Mouse (Mus musculus): ENCODE data around the gene Megf8.

Gene Megf8

DNA sequence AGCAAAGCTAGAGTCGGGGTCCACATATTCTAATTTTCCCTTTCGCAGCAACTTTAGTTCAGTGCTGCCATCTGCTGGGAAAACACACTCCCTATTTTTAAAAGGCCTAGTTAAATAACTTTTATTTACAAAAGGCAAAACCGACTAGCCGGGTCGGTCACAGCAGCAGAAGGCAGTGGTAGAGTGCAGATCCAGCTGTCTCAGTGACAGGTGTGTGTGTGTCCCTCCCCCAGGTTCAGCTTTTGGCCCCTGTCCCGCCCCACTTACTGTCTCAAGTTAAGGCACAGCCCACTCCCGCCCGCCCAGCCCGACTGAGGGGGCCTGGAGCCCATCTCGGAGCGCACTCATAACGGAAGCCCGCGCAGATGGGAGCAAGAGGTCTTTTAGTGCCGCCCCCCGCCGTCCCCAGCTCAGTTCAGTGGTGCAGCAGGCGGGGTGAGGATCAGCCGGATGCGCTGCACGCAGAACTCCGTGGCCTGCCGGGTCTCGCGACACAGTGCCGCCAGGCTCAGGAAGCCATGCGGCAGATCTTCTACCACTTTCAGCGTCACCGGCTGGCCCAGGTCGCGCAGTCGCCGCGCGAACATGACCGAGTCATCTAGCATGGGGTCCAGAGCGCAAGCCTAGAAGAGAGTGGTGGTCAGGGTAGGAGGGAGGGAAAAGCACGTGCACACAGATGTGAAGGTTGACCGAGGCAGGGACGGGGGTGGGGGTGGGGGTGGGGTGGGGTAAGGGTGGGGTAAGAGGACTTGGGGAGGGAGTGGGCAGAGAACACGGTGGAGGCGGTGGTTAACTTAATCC is 62.8 kb downstream of the Megf8 start:
- intact Hi-C loops (cut with DNase I): no loop called here

DNA sequence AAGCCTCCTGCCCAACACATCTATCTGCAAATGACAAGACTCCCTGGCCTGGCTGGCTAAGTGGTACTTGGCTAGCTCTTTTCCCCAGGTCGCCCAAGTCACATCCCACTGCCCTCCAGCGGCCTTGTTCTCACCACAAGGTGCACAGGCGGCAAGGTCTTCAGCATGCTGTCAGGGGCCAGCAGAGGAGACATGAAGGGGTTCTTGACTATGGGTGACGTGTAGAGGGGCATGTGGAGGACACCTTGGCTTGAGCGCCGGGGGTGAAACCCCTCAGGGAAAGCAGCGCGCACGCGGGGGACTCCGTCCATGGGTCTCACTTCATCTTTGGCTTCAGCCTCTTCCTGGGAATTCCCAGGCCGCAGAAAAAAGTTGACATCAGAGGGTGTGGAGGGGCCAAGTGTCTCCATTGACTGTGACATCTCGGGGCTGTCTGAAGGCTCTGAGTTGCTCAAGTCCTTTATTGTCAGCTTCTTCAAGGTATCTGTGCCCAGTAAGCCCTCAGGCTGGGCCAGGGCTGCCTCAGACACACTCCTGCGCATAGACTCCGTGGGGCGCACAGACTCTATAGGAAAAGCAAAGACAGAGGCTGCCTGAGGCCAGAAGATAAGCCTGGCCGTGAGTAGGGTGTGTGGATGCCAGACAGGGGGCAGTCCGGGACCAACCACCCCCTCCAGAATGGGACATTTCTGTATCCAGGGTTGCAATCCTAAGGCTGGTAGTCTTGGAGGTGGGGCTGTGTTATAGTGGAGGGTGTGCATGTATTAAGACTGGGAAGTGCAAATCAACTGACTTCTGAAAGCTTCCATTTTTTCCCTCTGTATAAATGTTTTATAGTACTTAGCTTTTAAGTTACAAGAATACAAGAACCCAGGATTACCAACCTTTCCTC is 63.7 kb downstream of the Megf8 start:
- intact Hi-C loops (cut with DNase I): no loop called here

- intact Hi-C loops (cut with DNase I): no loop called here
These were observed 64.3 kb downstream of the Megf8 start for GRCm38 (mm10) chr7:25381284-25381680.

DNA sequence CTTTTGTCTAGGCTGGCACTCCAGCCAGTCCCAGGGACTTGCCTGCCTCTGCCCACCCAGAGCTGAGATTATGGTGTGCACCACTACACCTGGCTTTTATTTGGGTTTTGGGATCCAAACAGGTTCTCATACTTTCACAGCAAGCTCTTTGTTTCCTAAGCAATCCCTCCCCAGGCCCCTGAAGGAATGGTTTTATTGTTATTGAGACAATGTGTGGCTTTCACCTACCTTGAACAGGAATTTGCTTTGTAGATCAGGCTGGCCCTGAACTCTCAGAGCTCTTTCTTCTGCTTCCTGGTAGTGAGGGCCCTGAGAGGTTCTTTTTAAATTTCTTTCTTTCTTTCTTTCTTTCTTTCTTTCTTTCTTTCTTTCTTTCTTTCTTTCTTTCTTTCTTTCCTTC is 65.6 kb downstream of the Megf8 start:
- intact Hi-C loops (cut with DNase I): no loop called here

DNA sequence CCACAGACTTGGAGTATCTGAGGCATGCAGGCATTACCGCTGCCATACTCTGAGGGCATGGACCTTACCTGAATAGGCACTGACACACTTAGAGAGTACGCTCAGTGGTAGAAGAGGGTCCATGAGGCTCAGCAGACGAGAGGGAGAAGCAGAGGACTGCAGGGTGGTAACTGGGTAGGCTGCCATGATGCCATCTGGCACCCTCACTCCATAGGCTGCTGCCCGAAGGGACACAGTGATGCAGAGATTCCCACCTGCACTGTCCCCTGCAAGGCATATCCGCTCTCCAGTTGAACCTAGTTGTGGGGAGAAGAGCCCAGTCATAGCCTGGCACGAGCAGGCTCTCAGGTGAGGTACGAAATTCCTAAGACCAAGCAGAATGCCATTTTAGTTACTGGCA is 66.4 kb downstream of the Megf8 start:
- intact Hi-C loops (cut with DNase I): no loop called here

DNA sequence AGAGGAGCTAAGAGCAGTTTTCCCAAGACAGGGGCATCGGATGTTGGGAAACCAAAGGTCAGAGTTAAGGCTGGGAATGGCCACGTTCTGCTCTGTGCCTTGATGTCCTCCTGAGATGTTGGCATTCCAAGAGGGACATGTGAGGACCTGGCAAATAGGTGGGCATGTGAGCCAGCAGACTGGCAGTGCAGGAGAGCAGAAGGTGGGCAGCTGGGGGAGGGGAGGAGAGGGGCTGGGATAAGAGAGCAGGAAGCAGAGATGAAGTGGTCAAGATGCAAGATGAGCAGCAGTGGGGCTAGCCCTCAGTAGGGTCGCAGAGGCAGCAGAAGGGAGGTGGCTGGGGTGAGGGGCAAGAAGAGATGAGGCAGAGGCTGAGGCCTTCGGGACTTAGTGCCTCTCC is 66.9 kb downstream of the Megf8 start:
- intact Hi-C loops (cut with DNase I): no loop called here

- intact Hi-C loops (cut with DNase I): no loop called here
These were observed 67.4 kb downstream of the Megf8 start for GRCm38 (mm10) chr7:25384318-25384717.

DNA sequence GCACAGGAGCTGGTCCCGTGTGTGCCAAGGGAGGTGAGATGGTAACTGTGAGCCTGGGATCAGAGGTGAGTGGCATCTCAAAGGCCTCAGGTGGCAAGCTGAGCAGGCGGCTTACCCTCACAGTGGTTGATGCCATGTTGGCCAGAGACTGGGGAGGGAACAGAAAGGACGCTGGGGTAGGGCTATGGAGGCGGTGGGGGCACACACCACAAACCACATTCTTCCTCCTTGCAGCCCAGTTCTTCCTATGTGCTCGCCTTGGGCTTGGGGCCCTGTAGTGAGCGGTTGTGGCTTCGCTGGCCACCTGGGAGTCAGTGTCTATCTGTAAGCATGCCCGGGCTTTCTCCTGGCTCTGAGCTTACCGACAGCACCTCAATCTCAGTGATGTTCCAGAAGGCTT is 67.9 kb downstream of the Megf8 start:
- intact Hi-C loops (cut with DNase I): no loop called here

GRCm38 (mm10) chr7:25385259-25385658 is 68.3 kb downstream of the Megf8 start:
- intact Hi-C loops (cut with DNase I): no loop called here

DNA sequence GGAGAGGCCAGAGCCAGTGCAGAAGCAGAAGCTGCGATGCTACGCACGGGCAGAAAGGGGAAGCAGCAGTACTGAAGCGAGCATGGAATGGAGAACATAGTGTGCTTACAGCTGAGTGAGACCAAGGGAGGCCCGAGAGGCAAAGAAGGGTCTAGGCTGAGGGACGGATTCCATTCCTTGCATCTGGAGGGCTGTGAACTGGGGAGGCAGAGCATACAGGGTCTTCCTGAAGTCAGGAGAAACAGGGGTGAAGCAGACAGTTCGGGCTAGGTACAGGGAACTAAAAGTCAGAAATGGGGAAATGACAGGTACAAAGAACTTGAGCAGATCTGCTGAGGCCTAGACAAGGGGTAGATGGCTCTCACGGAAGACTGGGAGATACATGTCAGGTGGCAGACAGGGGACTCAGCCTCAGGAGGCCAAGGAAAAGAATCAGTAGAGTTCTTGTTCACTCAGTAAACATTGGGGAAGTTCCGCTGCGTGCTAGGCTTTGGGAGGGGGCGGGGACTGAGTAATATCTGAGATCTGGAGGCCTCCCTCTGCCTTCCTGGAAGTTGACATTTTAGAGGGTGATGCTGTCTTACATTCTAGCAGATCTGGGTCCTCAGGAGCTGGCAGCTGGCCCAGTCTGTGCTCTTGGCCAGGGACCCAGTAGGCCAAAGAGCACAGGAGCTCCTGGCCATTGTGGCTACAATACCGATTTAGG is 69.0 kb downstream of the Megf8 start:
- intact Hi-C loops (cut with DNase I): no loop called here

DNA sequence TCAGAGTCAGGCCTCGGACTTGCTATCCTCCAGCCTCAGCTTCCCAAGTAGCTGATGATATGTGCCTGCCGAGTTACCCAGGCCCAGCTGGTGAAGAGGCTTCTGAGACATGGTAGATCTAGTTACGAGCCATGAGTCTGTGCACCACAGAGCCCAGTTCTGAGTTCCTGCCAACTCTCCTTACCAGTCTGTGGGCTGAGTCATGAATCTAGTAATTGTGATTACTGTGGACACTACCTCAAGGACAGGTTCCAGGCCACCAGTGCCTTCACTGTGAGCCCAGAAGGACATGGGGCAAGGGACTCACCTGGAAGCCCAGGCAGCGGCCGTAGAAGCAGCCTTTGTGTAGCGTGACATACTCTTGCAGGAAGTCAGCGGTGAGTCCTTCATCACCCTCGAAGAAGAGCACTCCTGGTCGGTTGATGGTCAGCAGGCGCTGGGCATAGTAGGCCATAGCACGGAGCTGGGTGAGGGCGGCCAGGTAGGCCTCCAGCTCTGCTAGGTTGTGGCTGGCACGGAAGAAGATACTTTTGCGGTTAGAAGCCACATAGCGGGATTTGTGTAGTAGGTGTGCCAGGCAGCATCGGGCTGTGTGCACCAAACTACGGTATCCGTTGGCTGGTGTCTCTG is 71.0 kb downstream of the Megf8 start:
- intact Hi-C loops (cut with DNase I): no loop called here

DNA sequence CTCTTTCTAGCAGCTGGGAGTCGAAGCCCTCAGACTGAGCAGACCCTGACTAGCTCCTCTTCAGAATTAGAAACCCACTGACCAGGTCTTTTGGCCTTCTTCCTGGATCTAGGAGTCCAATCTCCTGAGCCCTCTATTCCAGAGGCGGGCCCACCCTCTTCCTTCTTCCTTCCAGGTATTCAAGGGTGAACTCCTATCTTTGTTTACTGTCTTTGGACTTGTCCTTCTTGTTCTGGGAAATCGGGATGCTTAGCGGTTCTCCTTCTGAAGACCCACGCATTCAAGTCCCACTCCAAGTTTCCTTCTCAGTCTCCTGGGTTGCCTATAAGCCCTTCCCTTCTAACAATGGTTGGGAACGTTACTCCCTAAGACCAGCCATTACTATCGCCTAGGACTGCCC is 72.0 kb downstream of the Megf8 start:
- intact Hi-C loops (cut with DNase I): no loop called here

GRCm38 (mm10) chr7:25390054-25390770 is 73.2 kb downstream of the Megf8 start:
- intact Hi-C loops (cut with DNase I): no loop called here

GRCm38 (mm10) chr7:25390986-25391385 is 74.0 kb downstream of the Megf8 start:
- intact Hi-C loops (cut with DNase I): no loop called here

DNA sequence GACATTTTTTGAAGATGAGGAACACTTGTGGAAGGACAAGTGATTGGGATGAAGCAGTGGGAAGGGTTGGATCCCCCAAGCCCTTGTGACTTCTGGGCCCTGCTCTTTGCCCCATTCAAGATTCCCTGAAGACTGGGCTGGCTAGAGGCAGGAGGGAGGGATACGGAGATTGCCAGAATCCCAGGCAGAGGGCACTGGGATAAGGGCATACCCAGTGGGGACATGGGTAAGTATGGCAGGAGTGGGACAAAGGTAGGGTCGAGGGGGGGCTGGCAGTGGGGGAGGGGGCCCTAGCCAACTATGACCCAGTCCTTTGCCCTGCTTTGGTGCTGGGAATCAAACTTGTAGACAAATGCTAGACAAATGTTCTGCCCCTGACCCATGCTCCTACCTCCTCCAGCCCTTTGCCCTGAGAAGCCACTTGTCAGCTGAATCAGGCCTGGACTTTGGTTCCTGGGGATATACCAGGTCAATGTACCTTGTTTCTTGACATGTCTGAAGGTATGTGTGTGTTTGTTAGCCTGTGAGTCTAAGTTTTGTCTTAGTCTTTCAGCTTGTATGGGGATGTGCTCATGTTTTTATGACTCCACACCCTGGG is 75.0 kb downstream of the Megf8 start:
- intact Hi-C loops (cut with DNase I): no loop called here

- intact Hi-C loops (cut with DNase I): no loop called here
These were observed 75.9 kb downstream of the Megf8 start for GRCm38 (mm10) chr7:25392851-25393250.

DNA sequence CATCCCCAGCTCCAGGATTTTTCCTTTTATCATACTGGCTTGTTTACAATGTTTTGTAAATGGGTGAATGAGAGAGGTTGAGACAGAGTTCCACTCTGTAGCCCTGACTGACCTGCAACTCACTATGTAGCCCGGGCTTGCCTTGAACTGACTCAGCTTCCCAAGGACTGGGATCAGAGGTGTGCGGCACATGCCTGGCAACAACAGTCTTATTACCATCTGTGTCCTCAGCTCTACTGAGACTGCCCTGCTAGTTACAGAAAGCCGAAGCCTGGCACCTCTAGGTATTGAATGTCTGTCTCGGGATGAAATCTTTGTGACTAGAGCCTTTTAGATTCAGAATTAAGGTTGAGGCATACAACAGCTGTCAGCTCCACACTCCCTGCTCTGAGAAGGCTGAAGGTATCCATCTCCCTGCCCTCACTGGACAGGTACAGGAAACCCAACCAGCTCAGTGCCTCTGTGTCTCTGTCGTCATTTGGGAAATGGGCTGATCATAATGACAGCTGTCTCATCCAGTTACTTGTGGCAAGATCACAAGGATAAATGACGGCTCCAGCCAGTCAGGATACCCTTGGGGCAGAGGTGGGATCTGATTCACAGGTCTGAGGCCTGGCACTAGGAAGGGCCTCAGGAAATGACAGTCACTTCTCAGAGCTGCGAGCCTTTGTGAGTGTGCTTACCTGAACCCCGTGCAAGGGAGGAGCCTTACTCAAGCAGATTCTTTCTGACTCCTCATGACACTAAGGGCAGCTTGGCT is 76.7 kb downstream of the Megf8 start:
- intact Hi-C loops (cut with DNase I): no loop called here

- intact Hi-C loops (cut with DNase I): no loop called here
These were observed 77.8 kb downstream of the Megf8 start for GRCm38 (mm10) chr7:25394754-25395153.

DNA sequence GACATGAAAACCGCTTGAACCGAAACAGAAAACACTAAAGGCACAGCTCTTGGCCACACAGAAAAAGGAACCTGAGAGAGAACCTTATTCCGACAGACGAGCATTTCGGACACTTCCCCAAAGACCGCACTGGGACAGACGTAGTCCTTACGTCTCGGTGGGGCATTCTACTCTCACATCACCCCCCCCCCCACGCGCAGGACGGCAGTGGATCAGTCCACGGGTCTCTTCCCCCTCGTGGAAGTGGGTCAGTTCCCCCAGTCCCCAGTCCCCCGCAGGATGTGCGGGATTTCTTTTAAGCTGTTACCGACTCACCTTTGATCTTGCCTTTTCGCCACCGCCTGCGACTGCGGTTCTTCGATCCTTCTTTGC is 78.2 kb downstream of the Megf8 start:
- intact Hi-C loops (cut with DNase I): no loop called here
